Mouse (Mus musculus): ENCODE measurements at regions not wholly inside any gene's neighbourhood (a gene's known extent, or its start where the extent isn't known, plus 50 kb on each side); places are given as distances from the start of the nearest gene placed in this dataset.

DNA sequence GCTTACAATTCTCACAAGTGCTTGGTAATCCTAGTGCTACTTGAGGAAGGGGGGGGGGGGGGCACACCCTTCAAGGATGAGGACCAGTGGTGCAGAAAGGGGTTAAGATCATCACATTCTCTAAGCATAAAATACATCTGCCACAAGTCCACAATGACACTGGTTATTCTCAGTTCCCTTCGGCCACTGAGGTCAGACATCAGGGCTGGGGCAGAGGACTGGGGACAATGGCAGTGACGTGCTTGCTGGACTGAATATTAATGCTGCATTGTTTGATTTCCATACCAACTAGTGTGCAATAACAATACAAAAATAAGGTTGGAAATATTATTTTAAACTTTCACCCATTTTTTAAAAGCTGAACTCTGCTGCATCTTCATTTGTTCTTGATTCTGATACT, 2779.1 kb downstream of the 9330182O14Rik start:
- no peaks in the 10 kb centered on the region for H3K9me3 ChIP-seq (ENCODE audit: low read length)
- no peaks in the 10 kb centered on the region for H3K36me3 ChIP-seq (replicated peaks; ENCODE audit: insufficient read depth, low read length)
- H3K9ac ChIP-seq (replicated peaks), result no peak overlapping the region
- no peak overlapping the region for H3K4me3 ChIP-seq (ENCODE audit: low read depth, low read length)
- no peaks in the 10 kb centered on the region for H3K27me3 ChIP-seq (ENCODE audit: insufficient read depth, low read length)
- ATAC-seq (no peak), DNase-seq (no peak)
- H3K4me2 ChIP-seq (ENCODE audit: low read depth, low read length), result no peak overlapping the region
- no peak for TF ChIP-seq CTCF (IDR thresholded peaks at IDR 0.05; ENCODE audit: low read depth)
- TF ChIP-seq EP300 (IDR thresholded peaks at IDR 0.05; ENCODE audit: low read depth), result no peak
- no peak overlapping the region for H3K27ac ChIP-seq (ENCODE audit: low read depth)
- WGBS (ENCODE audit: insufficient replicate concordance), result 75% methylated on average over 2 of the region's 2 CpGs
- no peaks in the 10 kb centered on the region for H3K4me1 ChIP-seq (ENCODE audit: insufficient read depth)

- WGBS (ENCODE audit: insufficient replicate concordance), result 4% methylated on average over 3 of the region's 3 CpGs
- Histone ChIP-seq H3K4me1 (ENCODE audit: insufficient read depth) (no peaks in the 10 kb centered on the region), H3K4me2 (ENCODE audit: low read depth, low read length) (no peak overlapping the region), H3K36me3 (replicated peaks; ENCODE audit: insufficient read depth, low read length) (no peaks in the 10 kb centered on the region), H3K27ac (ENCODE audit: low read depth) (no peak overlapping the region), H3K4me3 (ENCODE audit: low read depth, low read length) (no peak overlapping the region), H3K27me3 (ENCODE audit: insufficient read depth, low read length) (no peaks in the 10 kb centered on the region), H3K9ac (replicated peaks) (no peak overlapping the region), H3K9me3 (ENCODE audit: low read length) (no peaks in the 10 kb centered on the region)
- peak; percentile 50 for DNase-seq
- no peak for ATAC-seq
- TF ChIP-seq EP300 (IDR thresholded peaks at IDR 0.05; ENCODE audit: low read depth), result no peak
- TF ChIP-seq CTCF (IDR thresholded peaks at IDR 0.05; ENCODE audit: low read depth), result peak; percentile 80
Measured at GRCm38 (mm10) chr15:42914099-42914498, 2779.9 kb downstream of the 9330182O14Rik start.

- Histone ChIP-seq H3K9ac (replicated peaks) (no peak overlapping the region), H3K27me3 (ENCODE audit: insufficient read depth, low read length) (no peaks in the 10 kb centered on the region), H3K36me3 (replicated peaks; ENCODE audit: insufficient read depth, low read length) (no peaks in the 10 kb centered on the region), H3K4me3 (ENCODE audit: low read depth, low read length) (no peak overlapping the region), H3K9me3 (ENCODE audit: low read length) (no peaks in the 10 kb centered on the region), H3K27ac (ENCODE audit: low read depth) (no peak overlapping the region), H3K4me1 (ENCODE audit: insufficient read depth) (no peaks in the 10 kb centered on the region), H3K4me2 (ENCODE audit: low read depth, low read length) (no peak overlapping the region)
- no peak for DNase-seq
- WGBS (ENCODE audit: insufficient replicate concordance), result 80% methylated on average over 11 of the region's 11 CpGs
- ATAC-seq, result no peak
- no peak for TF ChIP-seq CTCF (IDR thresholded peaks at IDR 0.05; ENCODE audit: low read depth)
- no peak for TF ChIP-seq EP300 (IDR thresholded peaks at IDR 0.05; ENCODE audit: low read depth)
Measured at GRCm38 (mm10) chr15:42915195-42915594, 2781.0 kb downstream of the 9330182O14Rik start.

DNA sequence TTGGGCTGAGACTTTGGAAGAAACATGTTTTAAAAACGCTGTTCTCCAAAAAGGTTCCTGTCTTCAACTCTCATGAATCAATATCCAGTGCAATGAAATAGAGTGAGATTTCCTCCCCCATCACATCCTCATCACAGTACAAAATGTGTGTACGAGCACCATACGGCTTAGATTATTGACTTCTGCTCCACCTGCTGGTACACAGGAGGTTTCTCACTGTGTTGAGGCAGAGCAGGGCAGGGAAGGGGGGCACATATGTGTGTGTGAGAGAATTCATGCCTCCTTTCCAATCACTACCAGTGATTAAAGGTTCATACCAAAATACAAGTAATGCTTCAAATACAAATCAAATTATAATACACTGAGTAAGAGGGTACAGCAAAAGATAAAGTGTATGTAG, 2787.5 kb downstream of the 9330182O14Rik start:
- no peak overlapping the region for H3K4me3 ChIP-seq (ENCODE audit: low read depth, low read length)
- H3K36me3 ChIP-seq (replicated peaks; ENCODE audit: insufficient read depth, low read length), result no peaks in the 10 kb centered on the region
- no peaks in the 10 kb centered on the region for H3K9me3 ChIP-seq (ENCODE audit: low read length)
- WGBS (ENCODE audit: insufficient replicate concordance), result 44% methylated on average over 3 of the region's 3 CpGs
- TF ChIP-seq CTCF (IDR thresholded peaks at IDR 0.05; ENCODE audit: low read depth), result no peak
- TF ChIP-seq EP300 (IDR thresholded peaks at IDR 0.05; ENCODE audit: low read depth), result no peak
- DNase-seq (no peak), ATAC-seq (no peak)
- no peak overlapping the region for H3K27ac ChIP-seq (ENCODE audit: low read depth)
- H3K4me1 ChIP-seq (ENCODE audit: insufficient read depth), result no peaks in the 10 kb centered on the region
- no peaks in the 10 kb centered on the region for H3K27me3 ChIP-seq (ENCODE audit: insufficient read depth, low read length)
- no peak overlapping the region for H3K4me2 ChIP-seq (ENCODE audit: low read depth, low read length)
- H3K9ac ChIP-seq (replicated peaks), result no peak overlapping the region

DNA sequence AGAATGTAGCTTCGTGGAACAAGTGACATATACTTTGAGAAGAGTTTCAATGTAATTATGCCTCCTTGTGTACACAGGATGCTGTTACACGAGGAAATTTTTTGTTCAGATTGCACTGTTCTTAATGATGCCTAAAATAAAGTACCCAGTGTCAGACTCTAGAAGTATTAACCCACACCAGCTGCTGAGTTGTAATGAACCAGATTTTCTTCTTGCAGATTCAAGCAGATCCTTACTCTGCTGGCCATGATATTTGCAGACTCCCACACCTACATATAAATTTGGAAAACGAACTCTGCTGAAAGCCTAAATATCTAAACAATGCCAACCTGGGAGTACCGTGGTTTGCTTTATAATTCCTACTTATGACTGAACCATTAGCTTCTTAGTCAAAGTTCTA, 2794.2 kb downstream of the 9330182O14Rik start:
- ATAC-seq, result no peak

DNA sequence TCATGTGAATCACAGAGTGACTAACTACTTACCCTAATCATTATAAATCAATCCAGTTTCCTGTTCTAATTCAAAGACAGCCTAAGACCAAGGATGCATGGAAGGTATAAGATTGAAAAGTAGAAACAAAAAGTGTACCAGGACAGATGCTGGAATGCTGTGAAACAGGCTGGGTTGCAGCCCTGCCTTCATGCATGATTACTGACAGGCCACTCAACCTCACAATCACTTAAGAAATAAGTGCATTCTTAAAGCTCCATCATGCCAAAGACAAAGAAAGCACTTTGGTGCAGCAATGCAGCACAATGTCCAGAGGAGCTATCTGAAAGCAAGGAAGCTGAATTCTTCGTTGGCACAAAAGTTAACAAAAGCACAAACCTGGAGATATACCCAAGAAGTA, 2810.4 kb downstream of the 9330182O14Rik start:
- DNase-seq, result no peak
- no peak for ATAC-seq
- Histone ChIP-seq H3K4me2 (ENCODE audit: low read depth, low read length) (no peak overlapping the region), H3K36me3 (replicated peaks; ENCODE audit: insufficient read depth, low read length) (no peaks in the 10 kb centered on the region), H3K9me3 (ENCODE audit: low read length) (no peaks in the 10 kb centered on the region), H3K4me3 (ENCODE audit: low read depth, low read length) (no peak overlapping the region), H3K9ac (replicated peaks) (no peak overlapping the region), H3K4me1 (ENCODE audit: insufficient read depth) (no peaks in the 10 kb centered on the region), H3K27me3 (ENCODE audit: insufficient read depth, low read length) (no peaks in the 10 kb centered on the region), H3K27ac (ENCODE audit: low read depth) (no peak overlapping the region)
- 69% methylated on average over 1 of the region's 1 CpGs for WGBS (ENCODE audit: insufficient replicate concordance)
- no peak for TF ChIP-seq EP300 (IDR thresholded peaks at IDR 0.05; ENCODE audit: low read depth)

More for the DNA sequence above, 2794.2 kb downstream of the 9330182O14Rik start:
- Histone ChIP-seq H3K27me3 (ENCODE audit: insufficient read depth, low read length) (no peaks in the 10 kb centered on the region), H3K9ac (replicated peaks) (no peak overlapping the region), H3K4me1 (ENCODE audit: insufficient read depth) (no peaks in the 10 kb centered on the region), H3K36me3 (replicated peaks; ENCODE audit: insufficient read depth, low read length) (no peaks in the 10 kb centered on the region), H3K4me2 (ENCODE audit: low read depth, low read length) (no peak overlapping the region), H3K27ac (ENCODE audit: low read depth) (no peak overlapping the region), H3K4me3 (ENCODE audit: low read depth, low read length) (no peak overlapping the region), H3K9me3 (ENCODE audit: low read length) (no peaks in the 10 kb centered on the region)
- DNase-seq, result no peak
- 60% methylated on average over 4 of the region's 4 CpGs for WGBS (ENCODE audit: insufficient replicate concordance)
- no peak for TF ChIP-seq CTCF (IDR thresholded peaks at IDR 0.05; ENCODE audit: low read depth)
- no peak for TF ChIP-seq EP300 (IDR thresholded peaks at IDR 0.05; ENCODE audit: low read depth)

DNA sequence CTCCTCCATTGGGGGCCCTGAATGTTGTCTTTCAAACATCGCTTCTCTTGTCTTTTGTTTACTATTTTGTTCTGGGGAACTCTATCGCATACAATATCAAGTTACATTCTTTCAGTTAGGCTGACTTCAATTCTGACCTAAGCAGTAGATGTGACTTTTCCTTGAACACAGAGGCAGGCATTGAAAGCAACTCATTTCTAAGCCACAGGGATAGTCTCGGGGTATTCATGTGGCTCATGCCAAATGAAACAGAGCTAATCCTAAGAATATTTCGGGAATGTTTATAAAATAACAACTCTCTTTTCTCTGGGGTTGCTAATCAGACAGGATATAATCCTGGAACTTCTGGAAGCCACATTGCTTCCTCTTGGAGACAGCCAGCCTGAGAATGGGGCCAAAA, 2821.0 kb downstream of the 9330182O14Rik start:
- Histone ChIP-seq H3K9ac (replicated peaks) (no peak overlapping the region), H3K36me3 (replicated peaks; ENCODE audit: insufficient read depth, low read length) (no peaks in the 10 kb centered on the region), H3K27ac (ENCODE audit: low read depth) (no peak overlapping the region), H3K27me3 (ENCODE audit: insufficient read depth, low read length) (no peaks in the 10 kb centered on the region), H3K9me3 (ENCODE audit: low read length) (no peaks in the 10 kb centered on the region), H3K4me3 (ENCODE audit: low read depth, low read length) (no peak overlapping the region), H3K4me1 (ENCODE audit: insufficient read depth) (no peaks in the 10 kb centered on the region), H3K4me2 (ENCODE audit: low read depth, low read length) (no peak overlapping the region)
- DNase-seq, result no peak
- no peak for ATAC-seq
- TF ChIP-seq EP300 (IDR thresholded peaks at IDR 0.05; ENCODE audit: low read depth) (no peak), CTCF (IDR thresholded peaks at IDR 0.05; ENCODE audit: low read depth) (no peak)
- WGBS (ENCODE audit: insufficient replicate concordance), result 73% methylated on average over 4 of the region's 4 CpGs
